Mouse (Mus musculus) bone marrow macrophage, adult 2 months (primary cell): ENCODE measurements around the gene Fam234a. TPM values are rescaled to one million over a fixed set of nuclear protein-coding genes. Genes with fewer than 3 reads are reported as not detected.

Experiments
- H3K27ac ChIP-seq: 2 replicates; pipeline ENCODE4 v1.5.1; 2012; ENCODE audit warnings: low read depth, low read length; ENCODE audit not compliant: insufficient read depth
- H3K4me1 ChIP-seq: 2 replicates; pipeline ENCODE4 v1.6.1; 2012; ENCODE audit warnings: low read length; ENCODE audit not compliant: control insufficient read depth, insufficient read depth
- H3K4me3 ChIP-seq: 2 replicates; pipeline ENCODE4 v1.5.1; 2012; ENCODE audit warnings: mild to moderate bottlenecking, low read length, moderate library complexity; ENCODE audit not compliant: insufficient read depth
- CTCF ChIP-seq: IDR thresholded peaks from 2 replicates; pipeline ENCODE4 v1.5.1; 2012; ENCODE audit warnings: low read depth, mild to moderate bottlenecking, low read length, moderate library complexity
- POLR2A ChIP-seq: IDR thresholded peaks from 2 replicates; pipeline ENCODE4 v1.6.1; 2012; ENCODE audit warnings: mild to moderate bottlenecking, low read depth, low read length, borderline replicate concordance
- polyA plus RNA-seq: library from polyadenylated mRNA; stranded (reverse); fragments of >200 nt; gene quantifications from 2 replicates; pipeline ENCODE4 v1.2.4, GENCODE M21; 2012; ENCODE audit not compliant: missing spikeins, insufficient read depth, insufficient read length

The Fam234a gene
- polyA plus RNA-seq, 1 experiment, result 136 TPM

GRCm38 (mm10) chr17:26235077-26235815 lies 8.8 kb downstream of the Fam234a start:
- TF ChIP-seq CTCF (no peak), POLR2A (no peak)
- H3K4me3 ChIP-seq, result peak overlapping the region; percentile 28
- H3K4me1 ChIP-seq, result peaks cover 55% of the 10 kb centered on the region
- peak overlapping the region; percentile 97 for H3K27ac ChIP-seq

- TF ChIP-seq CTCF (no peak), POLR2A (no peak)
- no peak overlapping the region for H3K4me3 ChIP-seq
- H3K4me1 ChIP-seq, result peaks cover 58% of the 10 kb centered on the region
- peak overlapping the region; percentile 97 for H3K27ac ChIP-seq
Measured at GRCm38 (mm10) chr17:26234386-26234785, 9.7 kb downstream of the Fam234a start.

GRCm38 (mm10) chr17:26232863-26233262 lies 11.2 kb downstream of the Fam234a start:
- no peak overlapping the region for H3K4me3 ChIP-seq
- TF ChIP-seq POLR2A (no peak), CTCF (peak; percentile 27; the same call in 1 of the 2 replicates)
- H3K4me1 ChIP-seq, result peaks cover 51% of the 10 kb centered on the region
- H3K27ac ChIP-seq, result no peak overlapping the region

GRCm38 (mm10) chr17:26231156-26231555 lies 12.9 kb downstream of the Fam234a start:
- peak overlapping the region; percentile 96 for H3K27ac ChIP-seq
- TF ChIP-seq POLR2A, result no peak
- TF ChIP-seq CTCF, result no peak
- peaks cover 37% of the 10 kb centered on the region for H3K4me1 ChIP-seq

GRCm38 (mm10) chr17:26229776-26230175 lies 14.3 kb downstream of the Fam234a start:
- peaks cover 27% of the 10 kb centered on the region for H3K4me1 ChIP-seq

More at GRCm38 (mm10) chr17:26231156-26231555, 12.9 kb downstream of the Fam234a start:
- H3K4me3 ChIP-seq, result no peak overlapping the region

GRCm38 (mm10) chr17:26225150-26225549 lies 18.9 kb downstream of the Fam234a start:
- TF ChIP-seq CTCF (no peak), POLR2A (no peak)
- peaks cover 6% of the 10 kb centered on the region for H3K4me1 ChIP-seq
- H3K4me3 ChIP-seq, result no peak overlapping the region
- H3K27ac ChIP-seq, result no peak overlapping the region

More at GRCm38 (mm10) chr17:26229776-26230175, 14.3 kb downstream of the Fam234a start:
- TF ChIP-seq CTCF (no peak), POLR2A (no peak)
- Histone ChIP-seq H3K27ac (peak overlapping the region; percentile 96), H3K4me3 (no peak overlapping the region)

- Histone ChIP-seq H3K4me3 (no peak overlapping the region), H3K27ac (no peak overlapping the region), H3K4me1 (no peaks in the 10 kb centered on the region)
- TF ChIP-seq CTCF (no peak), POLR2A (no peak)
Measured at GRCm38 (mm10) chr17:26221508-26221907, 22.5 kb downstream of the Fam234a start.

- no peak overlapping the region for H3K27ac ChIP-seq
- no peak overlapping the region for H3K4me3 ChIP-seq
- H3K4me1 ChIP-seq, result no peaks in the 10 kb centered on the region
- TF ChIP-seq POLR2A, result no peak
- TF ChIP-seq CTCF, result no peak
Measured at GRCm38 (mm10) chr17:26212681-26213080, 31.4 kb downstream of the Fam234a start.

GRCm38 (mm10) chr17:26212241-26212640 lies 31.8 kb downstream of the Fam234a start:
- Histone ChIP-seq H3K4me3 (no peak overlapping the region), H3K27ac (no peak overlapping the region), H3K4me1 (no peaks in the 10 kb centered on the region)
- TF ChIP-seq POLR2A (no peak), CTCF (no peak)

GRCm38 (mm10) chr17:26207686-26208085 lies 36.4 kb downstream of the Fam234a start, which contains the start of gene Arhgdig:
Gene Arhgdig (minus strand): TSS chr17:26207786.
- TF ChIP-seq POLR2A (no peak), CTCF (no peak)
- H3K27ac ChIP-seq, result no peak within 1 kb of the TSS
- H3K4me1 ChIP-seq, result no peaks in the 10 kb centered on the region
- H3K4me3 ChIP-seq, result no peak within 1 kb of the TSS

GRCm38 (mm10) chr17:26206392-26206791 lies 37.6 kb downstream of the Fam234a start:
- Histone ChIP-seq H3K27ac (no peak overlapping the region), H3K4me1 (no peaks in the 10 kb centered on the region), H3K4me3 (no peak overlapping the region)
- no peak for TF ChIP-seq POLR2A
